Mouse (Mus musculus): Measurements from ENCODE around the gene Defb41.
"Not testable (repeated sequence)": the region's sequence is repeated elsewhere in the genome, so short reads cannot be mapped to it uniquely, and the experiment has no call there.

Defb41 gene

GRCm38 (mm10) chr1:18265038-18265437, at the start of gene Defb41:
Gene Defb41 (minus strand): TSS chr1:18265138.
- no peak for DNase-seq (ENCODE audit: low spot score in 2 of 2)

- no peak for DNase-seq (ENCODE audit: low spot score in 2 of 2)
Measured at GRCm38 (mm10) chr1:18308474-18308829, 43.5 kb upstream of the Defb41 start.

GRCm38 (mm10) chr1:18307545-18308473, 42.9 kb upstream of the Defb41 start:
- DNase-seq (ENCODE audit: low spot score in 2 of 2), result no peak

- no peak for DNase-seq (ENCODE audit: low spot score in 2 of 2)
Measured at GRCm38 (mm10) chr1:18292515-18292914, 27.6 kb upstream of the Defb41 start.

GRCm38 (mm10) chr1:18288860-18289259, 23.9 kb upstream of the Defb41 start:
- DNase-seq (ENCODE audit: low spot score in 2 of 2), result no peak

- no peak for DNase-seq (ENCODE audit: low spot score in 2 of 2)
Measured at GRCm38 (mm10) chr1:18287371-18287770, 22.4 kb upstream of the Defb41 start.

GRCm38 (mm10) chr1:18271095-18271494, 6.2 kb upstream of the Defb41 start:
- DNase-seq (ENCODE audit: low spot score in 2 of 2), result no peak

- no peak for DNase-seq (ENCODE audit: low spot score in 2 of 2)
Measured at GRCm38 (mm10) chr1:18268845-18269244, 3.9 kb upstream of the Defb41 start.

- not testable (repeated sequence) for DNase-seq (ENCODE audit: low spot score in 2 of 2)
Measured at GRCm38 (mm10) chr1:18245801-18246580, 18.9 kb downstream of the Defb41 start.

- no peak for DNase-seq (ENCODE audit: low spot score in 2 of 2)
Measured at GRCm38 (mm10) chr1:18237343-18237742, 27.6 kb downstream of the Defb41 start, which contains the start of gene Defb18. Gene Defb18 (minus strand): TSS chr1:18237443.

- DNase-seq (ENCODE audit: low spot score in 2 of 2), result no peak
Measured at GRCm38 (mm10) chr1:18223385-18223945, 41.5 kb downstream of the Defb41 start.

All from natural killer cell, adult 2 months (primary cell).